Mouse (Mus musculus): ENCODE data around the gene Spef1.

DNA sequence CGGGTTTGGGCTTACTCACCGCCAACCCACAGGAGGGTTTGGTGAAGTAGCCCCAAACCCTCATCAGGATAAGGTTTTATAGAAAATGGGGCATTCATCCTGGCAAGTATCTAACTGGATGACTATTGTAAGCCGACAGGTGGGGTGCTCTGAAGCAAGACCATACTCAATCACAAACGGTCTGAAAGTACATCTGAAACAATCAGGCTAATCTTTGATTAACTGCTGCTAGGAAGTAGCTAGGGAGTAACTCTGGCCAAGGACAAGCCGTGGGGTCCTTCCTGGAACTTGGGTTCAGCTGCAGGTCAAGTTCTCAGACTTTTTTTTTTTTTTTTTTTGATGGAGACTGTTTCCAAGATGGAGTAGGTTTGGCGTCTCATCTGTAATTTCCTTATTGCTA, 19.1 kb downstream of the Spef1 start:
- TF ChIP-seq CTCF (IDR thresholded peaks at IDR 0.05; ENCODE audit: control insufficient read depth, insufficient read depth, insufficient replicate concordance, low read depth, low read length): no peak
- TF ChIP-seq POLR2A (IDR thresholded peaks at IDR 0.05; ENCODE audit: control insufficient read depth, low read depth, low read length): no peak

Data from testis, adult 2 months (tissue).